Mouse (Mus musculus) cerebellum, postnatal 36 days (tissue): ENCODE measurements around the gene Tmem200c.

Source experiments
- DNase-seq, 2 experiments: peaks; one replicate each; pipeline ENCODE4 v3.0.0; 2021 to 2022; ENCODE audit warnings: mixed read lengths in 2 of 2

Gene Tmem200c

DNA sequence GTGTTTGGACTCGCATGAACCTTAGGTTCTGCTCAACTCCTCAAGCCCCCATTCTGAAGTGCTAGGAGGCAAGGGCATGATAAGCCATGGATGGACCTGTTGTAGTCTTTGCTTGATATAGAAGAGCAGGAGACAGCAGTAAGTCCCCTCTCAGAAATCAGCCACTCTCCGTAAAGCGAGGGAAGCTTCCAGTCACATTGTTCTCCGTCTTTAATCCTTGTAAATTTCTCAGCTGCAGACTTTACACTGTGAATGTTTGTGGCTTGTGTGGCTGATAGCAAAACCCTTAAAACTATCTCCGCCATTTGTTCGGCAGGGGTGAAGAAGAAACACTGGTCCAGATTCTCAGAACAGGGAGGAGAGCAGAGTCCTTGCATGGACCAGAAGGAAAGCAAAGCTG lies at the start of gene Tmem200c:
Tmem200c (plus strand) TSS at position 301 of the 400 bp plus-strand sequence.
- no peak for DNase-seq

DNA sequence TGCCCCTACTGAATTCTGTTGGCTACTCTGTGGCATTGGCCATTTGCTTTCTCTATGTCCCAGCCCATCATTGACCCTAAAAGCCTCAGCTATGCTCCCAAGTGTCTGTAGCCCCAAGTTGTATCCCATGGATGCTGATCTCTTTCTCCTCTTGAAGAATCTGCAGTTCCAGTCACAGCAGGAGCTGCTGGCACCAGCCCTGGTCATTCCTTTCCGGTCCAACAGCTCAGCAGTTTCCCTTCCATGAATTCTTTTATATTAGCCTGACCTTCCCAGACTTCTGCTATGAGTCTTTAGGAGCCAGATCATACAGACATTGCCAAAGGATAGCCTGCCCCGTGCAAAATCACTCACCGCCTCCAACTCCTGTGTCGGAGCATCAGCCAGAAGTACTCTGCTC lies 32.7 kb upstream of the Tmem200c start:
- DNase-seq = no peak

DNA sequence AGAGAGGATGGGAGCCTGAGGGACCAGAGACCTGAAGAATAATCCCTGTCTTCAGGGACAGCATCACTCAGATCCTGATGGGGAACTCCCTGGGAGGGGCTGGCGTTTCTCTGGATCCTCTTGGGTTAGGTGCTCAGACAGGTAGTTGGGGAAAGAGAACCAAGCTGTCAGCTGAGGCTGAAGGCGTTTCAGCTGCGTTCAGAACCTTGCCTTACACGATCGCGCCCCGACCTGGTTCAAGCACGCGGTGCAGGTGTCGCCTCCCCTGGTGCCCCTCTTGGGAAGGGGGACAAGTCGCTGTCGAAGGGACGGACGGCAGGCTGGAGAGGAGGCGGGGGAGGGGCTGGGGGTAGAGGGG lies 10.2 kb downstream of the Tmem200c start:
- no peak for DNase-seq

- DNase-seq = peak; percentile 32 to 37
Measured at GRCm38 (mm10) chr17:68837013-68837858, 10.8 kb downstream of the Tmem200c start.

DNA sequence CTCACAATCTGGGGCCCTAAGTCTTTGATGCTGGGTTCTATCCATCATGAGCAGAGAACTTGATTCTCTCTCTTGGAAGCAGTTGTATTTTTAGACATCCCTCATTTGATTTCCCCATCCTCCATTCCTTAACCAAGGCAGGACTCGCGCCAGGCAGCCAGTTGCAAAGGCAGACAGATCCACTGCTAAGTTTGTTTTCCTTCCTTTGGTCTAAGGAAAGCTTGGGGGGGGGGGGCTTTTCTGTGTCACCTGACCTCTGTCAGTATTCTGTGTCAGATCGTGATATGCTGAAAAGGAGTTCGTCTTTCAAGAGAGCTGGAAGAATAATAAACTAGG lies 11.4 kb downstream of the Tmem200c start:
- DNase-seq = peak in 1 of 2 experiments; percentile 13

DNA sequence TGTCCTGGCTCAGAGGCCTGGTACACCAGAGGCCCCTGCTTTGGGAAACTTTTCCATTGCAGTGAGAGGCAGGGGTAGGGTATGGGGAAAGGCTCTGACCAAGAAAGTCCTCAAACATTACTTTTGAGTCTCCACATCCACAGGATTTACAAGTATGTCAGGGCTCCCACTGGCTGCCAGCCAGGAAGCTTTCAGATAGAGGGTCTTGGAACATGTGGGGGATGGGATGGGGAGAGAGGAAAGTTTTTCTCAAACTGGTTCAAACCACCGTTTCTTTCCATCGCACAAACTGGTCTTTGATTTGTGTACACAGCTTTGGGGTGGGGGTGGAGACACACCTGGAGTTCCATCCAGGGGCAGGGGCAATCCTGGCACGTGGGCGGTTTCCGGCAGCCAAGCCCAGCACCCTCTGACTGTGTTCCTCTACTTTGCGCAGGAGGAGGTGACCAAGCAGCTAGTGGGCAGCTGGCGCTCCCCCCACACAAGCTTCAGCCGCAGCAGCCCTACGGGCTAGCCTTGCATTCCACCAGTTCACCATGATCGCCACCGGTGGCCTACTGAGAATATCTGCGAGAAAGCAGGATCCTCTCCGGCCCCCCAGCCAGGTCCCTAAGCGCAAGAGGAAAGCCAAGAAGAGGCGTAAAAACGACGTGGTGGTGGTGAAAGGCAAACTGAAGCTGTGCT lies 13.6 kb downstream of the Tmem200c start:
- DNase-seq = peak in 1 of 2 experiments; percentile 5

GRCm38 (mm10) chr17:68840572-68840939 lies 14.1 kb downstream of the Tmem200c start:
- peak in 1 of 2 experiments; percentile 4 for DNase-seq

DNA sequence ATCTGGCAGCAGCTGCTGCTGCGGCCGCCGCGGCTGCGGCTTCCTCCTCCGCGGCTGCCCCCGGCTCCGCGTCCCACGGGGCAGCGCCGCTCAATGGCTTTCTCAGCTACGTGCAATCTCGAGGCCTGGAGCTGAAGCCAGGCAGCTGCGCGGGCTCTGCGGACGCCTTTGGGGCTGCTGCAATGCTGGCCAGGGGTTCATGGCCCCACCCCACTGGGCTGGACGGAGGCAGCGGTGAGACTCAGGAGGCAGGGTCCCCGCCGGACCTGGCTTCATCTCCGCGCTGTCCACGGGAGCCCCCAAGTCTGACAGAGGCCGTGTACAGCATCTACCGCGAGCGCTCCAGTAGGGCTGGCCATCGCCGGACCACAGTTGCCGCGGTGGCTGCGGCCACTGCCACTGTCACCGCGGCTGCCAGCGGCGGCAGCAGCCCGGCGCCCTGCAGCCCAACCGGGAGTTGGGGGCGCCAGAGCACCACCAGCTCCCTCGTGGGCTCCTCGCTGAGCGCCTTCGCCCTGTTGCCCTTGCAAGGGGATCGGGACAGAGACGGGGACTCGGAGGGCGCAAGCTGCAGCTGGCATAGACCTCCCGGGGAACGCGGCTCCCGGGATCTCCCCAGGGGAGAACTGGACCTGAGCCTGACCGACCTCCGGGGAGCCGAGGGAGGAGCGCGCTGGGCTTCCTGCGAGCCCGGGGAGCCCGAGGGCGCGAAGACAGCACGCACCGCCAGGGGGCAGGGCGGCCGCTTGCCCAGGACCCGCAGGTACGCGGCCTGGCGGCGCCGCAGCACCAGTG lies 14.9 kb downstream of the Tmem200c start:
- peak; percentile 56 to 72 for DNase-seq

- DNase-seq = no peak
Measured at GRCm38 (mm10) chr17:68841892-68842252, 15.4 kb downstream of the Tmem200c start.

DNA sequence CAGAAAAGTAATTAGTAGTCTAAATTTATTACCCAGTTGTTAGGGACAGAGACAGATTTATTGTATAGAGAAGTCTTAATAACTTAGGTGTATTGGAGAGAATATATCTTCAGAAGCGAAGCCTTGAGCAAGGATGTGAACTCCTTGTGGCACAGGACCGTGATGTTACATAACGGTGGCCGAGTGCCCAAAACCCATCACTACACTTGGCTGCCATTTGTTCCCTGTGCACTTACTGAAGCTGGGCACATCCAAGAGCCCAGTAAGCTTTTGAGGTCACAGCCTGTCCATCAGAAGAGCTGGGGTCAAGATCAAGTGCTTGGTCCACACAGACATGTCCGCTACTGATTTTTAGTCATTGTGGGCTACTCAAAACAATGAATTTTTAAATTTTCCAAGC lies 19.5 kb downstream of the Tmem200c start:
- peak; percentile 57 to 63 for DNase-seq

- no peak for DNase-seq
Measured at GRCm38 (mm10) chr17:68848739-68849138, 22.3 kb downstream of the Tmem200c start.

DNA sequence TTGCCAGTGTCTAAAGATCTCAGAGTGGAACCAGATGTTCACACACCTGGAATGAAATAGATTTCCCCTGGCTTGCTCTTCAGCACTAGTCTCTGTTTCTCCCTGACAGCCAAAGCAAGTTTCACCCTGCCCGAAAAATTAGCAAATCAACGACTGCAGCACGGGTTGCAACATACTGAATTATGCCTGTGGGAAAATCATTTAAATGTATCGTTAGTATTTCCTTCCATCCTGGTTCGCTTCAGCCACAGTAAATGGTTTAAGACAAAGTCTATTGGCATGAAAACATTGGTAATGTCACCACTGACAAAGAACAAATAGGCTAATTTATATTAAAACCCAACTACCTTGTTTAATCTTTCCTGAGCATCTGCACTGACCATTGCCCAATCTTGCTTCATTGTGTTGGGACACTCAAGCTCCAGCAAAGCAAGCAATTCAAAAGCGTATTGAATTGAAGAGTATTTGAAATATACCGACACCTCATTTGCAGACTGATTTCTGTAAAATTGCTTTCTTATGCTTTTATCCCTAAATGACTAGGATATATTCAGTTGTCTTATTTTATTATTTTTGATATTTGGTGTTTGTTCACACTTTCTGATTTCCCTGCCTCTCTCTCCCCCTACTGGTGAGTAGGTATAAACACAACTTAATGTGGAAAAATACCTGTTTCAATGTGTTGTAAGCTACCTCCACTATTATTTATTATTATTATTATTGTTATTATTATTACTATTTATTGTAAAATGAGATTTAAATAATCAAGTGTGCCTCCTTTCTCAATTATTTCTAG lies 25.9 kb downstream of the Tmem200c start:
- DNase-seq = no peak

DNA sequence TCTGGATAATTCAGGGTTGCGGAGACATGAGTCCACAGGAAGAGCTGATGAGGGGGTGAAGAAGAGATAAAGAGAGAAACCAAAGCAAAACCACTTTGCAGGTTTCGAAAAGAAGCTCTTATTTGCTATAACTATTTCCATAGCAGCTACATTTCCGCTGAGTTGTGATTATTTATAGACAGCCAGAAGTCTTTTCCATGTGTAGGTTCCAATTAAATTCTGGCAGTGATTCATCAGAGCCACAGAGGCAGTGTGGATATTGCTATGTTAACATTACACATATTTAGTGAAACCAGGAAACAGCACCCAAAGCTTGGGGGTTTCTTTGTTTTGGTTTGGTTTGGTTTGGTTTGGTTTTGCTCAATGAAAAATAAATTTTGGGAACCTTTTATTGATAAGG lies 37.8 kb downstream of the Tmem200c start:
- DNase-seq = no peak

- DNase-seq = no peak
Measured at GRCm38 (mm10) chr17:68868439-68868838, 42.0 kb downstream of the Tmem200c start.

DNA sequence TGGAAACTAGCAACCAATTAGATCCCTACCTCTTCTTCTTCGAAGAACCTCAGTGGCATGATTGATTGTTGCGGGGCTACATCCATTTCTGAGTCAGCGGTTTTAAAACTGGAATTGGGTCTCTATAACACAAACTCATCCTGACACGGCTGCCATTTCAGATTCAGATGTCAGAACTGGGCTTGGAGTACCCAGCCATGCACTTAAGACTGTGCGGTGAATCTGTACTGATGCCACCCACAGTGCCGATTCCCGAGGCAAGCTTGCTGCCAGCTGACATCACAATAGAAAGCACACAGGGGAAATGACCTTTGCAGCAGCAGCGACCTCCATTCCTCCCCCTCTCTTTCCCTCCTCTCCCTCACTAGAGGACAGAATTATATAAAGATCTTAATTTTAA lies 47.6 kb downstream of the Tmem200c start:
- DNase-seq = no peak

GRCm38 (mm10) chr17:68875251-68875650 lies 48.8 kb downstream of the Tmem200c start:
- no peak for DNase-seq

DNA sequence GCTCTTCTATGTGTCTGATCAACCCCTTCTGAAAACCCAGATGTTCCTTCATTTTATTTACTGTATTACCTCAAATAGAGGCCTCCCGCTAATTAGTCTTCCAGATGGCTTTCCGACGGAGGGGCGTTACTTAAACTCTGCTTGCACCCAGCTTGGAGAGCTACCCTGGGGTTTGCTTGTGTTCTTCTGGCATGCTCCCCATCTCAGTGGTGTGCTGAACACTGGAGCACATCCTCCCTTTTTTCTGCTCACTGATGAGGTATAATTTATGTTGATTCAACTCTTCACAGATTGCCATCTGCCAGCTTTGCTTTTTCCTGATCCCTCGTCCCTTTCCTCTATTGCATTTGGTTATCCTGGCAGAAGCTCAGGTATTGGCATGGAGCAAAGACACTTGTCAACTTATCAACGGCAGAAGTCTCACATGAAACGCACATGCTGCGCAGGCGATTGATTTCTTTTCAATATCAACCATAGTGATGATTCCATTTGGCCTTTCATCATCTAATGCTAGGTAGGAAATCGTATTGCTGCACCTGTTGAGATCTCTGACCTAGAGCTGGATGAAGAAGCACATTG lies 49.6 kb downstream of the Tmem200c start:
- DNase-seq = peak in 1 of 2 experiments; percentile 9

GRCm38 (mm10) chr17:68881725-68882524 lies 55.5 kb downstream of the Tmem200c start:
- DNase-seq = peak; percentile 69 to 79

DNA sequence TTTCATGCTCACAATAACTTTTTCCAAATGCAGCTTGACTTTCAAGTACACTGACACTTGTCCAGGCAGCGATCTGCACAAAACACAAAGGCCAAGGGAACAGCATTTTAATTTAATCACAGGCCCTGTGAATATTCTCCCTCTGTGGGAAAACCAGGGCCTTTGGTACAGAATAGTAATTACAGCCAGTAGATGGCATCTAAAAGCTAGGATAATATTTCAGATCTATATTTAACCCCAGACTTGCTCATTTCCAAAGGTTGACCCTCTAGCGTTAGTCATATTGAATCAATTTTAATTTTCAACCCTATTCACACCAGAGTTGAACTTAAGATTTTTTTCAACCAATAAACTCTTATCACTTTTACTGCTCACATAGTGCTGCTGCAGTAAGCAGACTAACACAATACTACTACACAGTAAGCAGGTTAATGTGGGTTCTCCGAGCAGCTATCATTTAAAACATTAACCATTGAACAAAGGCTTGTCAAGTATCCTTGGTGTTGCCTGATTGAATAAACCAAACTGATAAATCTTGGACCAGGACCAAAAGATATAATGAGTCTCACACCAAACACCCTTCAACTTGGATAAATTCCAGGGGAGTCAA lies 57.2 kb downstream of the Tmem200c start:
- DNase-seq = no peak

DNA sequence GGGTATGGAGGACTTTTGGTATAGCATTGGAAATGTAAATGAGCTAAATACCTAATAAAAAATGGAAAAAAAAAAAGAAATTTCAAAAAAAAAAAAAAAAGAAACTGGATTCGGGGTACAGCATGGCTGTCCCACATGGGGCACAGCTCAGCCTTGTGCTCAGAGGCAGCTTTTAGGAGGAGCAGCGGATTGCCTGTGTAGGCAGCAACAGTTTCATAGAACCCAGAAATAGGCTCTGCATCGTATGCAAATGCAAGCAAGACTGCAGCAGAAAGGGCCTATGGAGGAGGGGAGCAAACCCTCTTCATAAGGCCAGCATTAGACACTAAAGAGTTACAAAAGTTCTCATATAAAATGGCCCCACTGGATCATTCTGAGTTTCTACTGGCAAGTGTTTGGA lies 64.2 kb downstream of the Tmem200c start:
- DNase-seq = no peak
